Mouse (Mus musculus) layer of hippocampus, postnatal 10 days (tissue): ENCODE measurements around the gene Trim47. TPM values are rescaled to one million over a fixed set of nuclear protein-coding genes. Genes with fewer than 3 reads are reported as not detected.

Experiments used
- DNase-seq, 2 experiments: peaks; one replicate each; pipeline ENCODE4 v3.0.0; 2021; ENCODE audit warnings: low spot score in 2 of 2
- total RNA-seq, 2 experiments: library from RNA; stranded (reverse); gene quantifications; 2 replicates each; pipeline ENCODE4 v1.2.3; 2021

Trim47 gene
- total RNA-seq, 2 experiments from 2014 or later: 6.4 to 7.2 TPM

GRCm38 (mm10) chr11:116065345-116065744 is 61.7 kb downstream of the Trim47 start:
- no peak for DNase-seq

GRCm38 (mm10) chr11:116064187-116064867 is 62.7 kb downstream of the Trim47 start:
- no peak for DNase-seq

- DNase-seq: peak; percentile 64 to 70
Observed at GRCm38 (mm10) chr11:116063562-116063961, 63.4 kb downstream of the Trim47 start.

GRCm38 (mm10) chr11:116062521-116062920 is 64.5 kb downstream of the Trim47 start:
- no peak for DNase-seq

- DNase-seq: no peak
Observed at GRCm38 (mm10) chr11:116061641-116062415, 65.2 kb downstream of the Trim47 start.

- no peak for DNase-seq
Observed at GRCm38 (mm10) chr11:116060596-116060995, 66.4 kb downstream of the Trim47 start.

- DNase-seq: no peak
Observed at GRCm38 (mm10) chr11:116059691-116060025, 67.4 kb downstream of the Trim47 start.

- no peak for DNase-seq
Observed at GRCm38 (mm10) chr11:116058868-116059690, 67.9 kb downstream of the Trim47 start.

GRCm38 (mm10) chr11:116058022-116058614 is 68.9 kb downstream of the Trim47 start:
- DNase-seq: no peak

GRCm38 (mm10) chr11:116057237-116057881 is 69.7 kb downstream of the Trim47 start:
- DNase-seq: no peak

GRCm38 (mm10) chr11:116055873-116056272 is 71.1 kb downstream of the Trim47 start:
- DNase-seq: no peak

Other genes starting within 250 kb of the Trim47 start
- under 1 TPM; 0.85 to 0.98 TPM for gene Smim5, start 227.2 kb downstream of the Trim47 start, total RNA-seq
- not detected for gene Smim6, start 215.2 kb downstream of the Trim47 start, total RNA-seq
- gene Sap30bp, start 193.9 kb downstream of the Trim47 start, total RNA-seq: 10 to 100 TPM; 52.6 to 53.4 TPM
- 10 to 100 TPM; 21.6 to 25.5 TPM for gene Recql5, start 193.7 kb downstream of the Trim47 start, total RNA-seq
- gene Itgb4, start 152.5 kb downstream of the Trim47 start, total RNA-seq: 1 to 10 TPM in 1 of 2 experiments, under 1 TPM in 1; 0.85 to 1.3 TPM
- 10 to 100 TPM; 20.5 to 24.7 TPM for gene Galk1, start 114.5 kb downstream of the Trim47 start, total RNA-seq
- gene H3f3b, start 99.2 kb downstream of the Trim47 start, total RNA-seq: 100 to 1,000 TPM; 400 to 469 TPM
- 10 to 100 TPM; 23.9 to 28.1 TPM for gene Unk, start 96.9 kb downstream of the Trim47 start, total RNA-seq
- 1 to 10 TPM; 1.3 TPM for gene Unc13d, start 49.2 kb downstream of the Trim47 start, total RNA-seq
- 100 to 1,000 TPM; 199 to 238 TPM for gene Wbp2, start 40.2 kb downstream of the Trim47 start, total RNA-seq
- gene Trim65, start 3.9 kb upstream of the Trim47 start, total RNA-seq: 1 to 10 TPM; 5.3 to 5.5 TPM
- 10 to 100 TPM; 55.6 to 64.8 TPM for gene Mrpl38, start 11.7 kb upstream of the Trim47 start, total RNA-seq
- 10 to 100 TPM; 84.7 to 94.9 TPM for gene Fbf1, start 41.0 kb upstream of the Trim47 start, total RNA-seq
- gene Ten1, start 71.6 kb upstream of the Trim47 start, total RNA-seq: 10 to 100 TPM; 39.0 to 46.2 TPM
- 100 to 1,000 TPM; 112 to 116 TPM for gene Acox1, start 71.8 kb upstream of the Trim47 start, total RNA-seq
- under 1 TPM; 0.57 to 0.65 TPM for gene Evpl, start 110.9 kb upstream of the Trim47 start, total RNA-seq
- 10 to 100 TPM; 50.5 to 51.9 TPM for gene Srp68, start 147.0 kb upstream of the Trim47 start, total RNA-seq
- not detected for gene Galr2, start 153.7 kb upstream of the Trim47 start, total RNA-seq
- gene Exoc7, start 180.0 kb upstream of the Trim47 start, total RNA-seq: 10 to 100 TPM; 84.6 to 97.9 TPM
- 10 to 100 TPM in 1 of 2 experiments, 1 to 10 TPM in 1; 9.5 to 10.4 TPM for gene Foxj1, start 208.2 kb upstream of the Trim47 start, total RNA-seq